Mouse (Mus musculus): ENCODE data around the gene Cd72. TPM values are rescaled to one million over a fixed set of nuclear protein-coding genes. Genes with fewer than 3 reads are reported as not detected.
A peak's percentile ranks its signal among the peaks of the same experiment; 100 is the strongest.

Cd72 gene
- total RNA-seq, 2 experiments from 2014 or later = not detected

- no peak overlapping the region for H3K4me3 ChIP-seq
- no peak for TF ChIP-seq CTCF (conservative IDR thresholded peaks at IDR 0.05)
- no peak for DNase-seq (ENCODE audit: low spot score in 2 of 2)
- H3K27ac ChIP-seq = no peak overlapping the region
Measured at GRCm38 (mm10) chr4:43466872-43467271, 12.4 kb upstream of the Cd72 start.

- H3K27ac ChIP-seq = no peak overlapping the region
- no peak overlapping the region for H3K4me3 ChIP-seq
- no peak for DNase-seq (ENCODE audit: low spot score in 2 of 2)
- TF ChIP-seq CTCF (conservative IDR thresholded peaks at IDR 0.05) = no peak
Measured at GRCm38 (mm10) chr4:43465935-43466334, 11.5 kb upstream of the Cd72 start.

GRCm38 (mm10) chr4:43463102-43463501 lies 8.7 kb upstream of the Cd72 start:
- no peak for TF ChIP-seq CTCF (conservative IDR thresholded peaks at IDR 0.05)
- no peak for DNase-seq (ENCODE audit: low spot score in 2 of 2)
- Histone ChIP-seq H3K4me3 (no peak overlapping the region), H3K27ac (no peak overlapping the region)

GRCm38 (mm10) chr4:43457124-43457523 lies 2.7 kb upstream of the Cd72 start:
- no peak for DNase-seq (ENCODE audit: low spot score in 2 of 2)
- H3K27ac ChIP-seq = no peak overlapping the region
- no peak for TF ChIP-seq CTCF (conservative IDR thresholded peaks at IDR 0.05)
- no peak overlapping the region for H3K4me3 ChIP-seq

- H3K27ac ChIP-seq = no peak overlapping the region
- no peak overlapping the region for H3K4me3 ChIP-seq
- TF ChIP-seq CTCF (conservative IDR thresholded peaks at IDR 0.05) = no peak
- DNase-seq (ENCODE audit: low spot score in 2 of 2) = no peak
Measured at GRCm38 (mm10) chr4:43456470-43456869, 2.0 kb upstream of the Cd72 start.

GRCm38 (mm10) chr4:43453413-43453812 lies 1.0 kb downstream of the Cd72 start:
- H3K4me3 ChIP-seq = no peak overlapping the region; the same call in 1 of the 2 replicates
- DNase-seq (ENCODE audit: low spot score in 2 of 2) = no peak
- no peak for TF ChIP-seq CTCF (conservative IDR thresholded peaks at IDR 0.05)
- no peak overlapping the region for H3K27ac ChIP-seq

- Histone ChIP-seq H3K4me3 (no peak overlapping the region), H3K27ac (no peak overlapping the region)
- TF ChIP-seq CTCF (conservative IDR thresholded peaks at IDR 0.05) = no peak
- DNase-seq (ENCODE audit: low spot score in 2 of 2) = no peak
Measured at GRCm38 (mm10) chr4:43452315-43452714, 2.1 kb downstream of the Cd72 start.

GRCm38 (mm10) chr4:43448554-43448953 lies 5.9 kb downstream of the Cd72 start:
- Histone ChIP-seq H3K27ac (no peak overlapping the region), H3K4me3 (no peak overlapping the region)
- TF ChIP-seq CTCF (conservative IDR thresholded peaks at IDR 0.05) = no peak
- no peak for DNase-seq (ENCODE audit: low spot score in 2 of 2)

GRCm38 (mm10) chr4:43447251-43447650 lies 7.2 kb downstream of the Cd72 start:
- no peak for DNase-seq (ENCODE audit: low spot score in 2 of 2)
- no peak overlapping the region for H3K4me3 ChIP-seq
- no peak for TF ChIP-seq CTCF (conservative IDR thresholded peaks at IDR 0.05)
- no peak overlapping the region for H3K27ac ChIP-seq

GRCm38 (mm10) chr4:43443511-43443910 lies 10.9 kb downstream of the Cd72 start:
- no peak for TF ChIP-seq CTCF (conservative IDR thresholded peaks at IDR 0.05)
- DNase-seq (ENCODE audit: low spot score in 2 of 2) = no peak
- peak overlapping the region; percentile 81 for H3K4me3 ChIP-seq
- peak overlapping the region; percentile 77 for H3K27ac ChIP-seq

GRCm38 (mm10) chr4:43442456-43443361 lies 11.7 kb downstream of the Cd72 start:
- H3K27ac ChIP-seq = peak overlapping the region; percentile 91
- DNase-seq (ENCODE audit: low spot score in 2 of 2) = peak; percentile 48 to 68
- no peak for TF ChIP-seq CTCF (conservative IDR thresholded peaks at IDR 0.05)
- peak overlapping the region; percentile 81 for H3K4me3 ChIP-seq

- DNase-seq (ENCODE audit: low spot score in 2 of 2) = peak; percentile 99 to 100
- peak overlapping the region; percentile 81 for H3K4me3 ChIP-seq
- H3K27ac ChIP-seq = peak overlapping the region; percentile 91
- TF ChIP-seq CTCF (conservative IDR thresholded peaks at IDR 0.05) = peak; percentile 90
Measured at GRCm38 (mm10) chr4:43442044-43442443, 12.4 kb downstream of the Cd72 start.

- Histone ChIP-seq H3K27ac (peak within 1 kb of the TSS; percentile 91), H3K4me3 (peak within 1 kb of the TSS; percentile 81)
- DNase-seq (ENCODE audit: low spot score in 2 of 2) = no peak
- TF ChIP-seq CTCF (conservative IDR thresholded peaks at IDR 0.05) = no peak
Measured at GRCm38 (mm10) chr4:43441639-43442038, 12.8 kb downstream of the Cd72 start, which contains the start of gene Tesk1. TSS of gene Tesk1 (plus strand) at chr4:43441939.

- no peak overlapping the region for H3K4me3 ChIP-seq
- no peak for DNase-seq (ENCODE audit: low spot score in 2 of 2)
- no peak overlapping the region for H3K27ac ChIP-seq
- TF ChIP-seq CTCF (conservative IDR thresholded peaks at IDR 0.05) = no peak
Measured at GRCm38 (mm10) chr4:43432832-43433231, 21.6 kb downstream of the Cd72 start.

All from layer of hippocampus, adult 2 months (tissue).